Mouse (Mus musculus): ENCODE data around the gene Tex52.

The Tex52 gene

DNA sequence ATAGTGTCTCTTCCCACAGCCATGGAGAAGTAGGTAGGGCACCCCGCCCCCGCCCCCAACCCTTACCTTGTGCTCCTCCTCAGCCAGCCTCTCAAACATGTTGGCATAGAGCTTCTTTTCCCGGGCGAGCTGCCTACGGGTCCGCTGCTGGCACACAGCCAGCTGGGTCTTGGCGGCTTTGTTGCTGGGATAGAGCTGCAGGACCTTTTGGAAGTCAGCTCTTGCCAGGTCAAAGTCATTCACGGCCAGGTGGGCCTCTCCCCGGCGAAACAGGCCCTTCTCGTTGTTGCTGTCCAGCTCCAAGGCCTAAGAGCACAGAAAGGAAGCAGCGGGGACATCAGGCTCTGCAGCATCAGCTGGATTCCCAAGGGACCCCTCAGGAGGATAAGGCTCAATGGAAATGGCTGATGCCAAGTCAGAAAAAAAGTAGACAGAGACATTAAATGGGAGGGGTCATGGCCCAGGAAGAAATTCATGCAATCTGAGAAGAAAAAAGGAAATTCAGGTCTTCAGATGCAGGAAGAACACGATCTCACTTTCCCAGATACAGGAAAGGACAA lies 57.2 kb downstream of the Tex52 start:
- no peak for DNase-seq

DNA sequence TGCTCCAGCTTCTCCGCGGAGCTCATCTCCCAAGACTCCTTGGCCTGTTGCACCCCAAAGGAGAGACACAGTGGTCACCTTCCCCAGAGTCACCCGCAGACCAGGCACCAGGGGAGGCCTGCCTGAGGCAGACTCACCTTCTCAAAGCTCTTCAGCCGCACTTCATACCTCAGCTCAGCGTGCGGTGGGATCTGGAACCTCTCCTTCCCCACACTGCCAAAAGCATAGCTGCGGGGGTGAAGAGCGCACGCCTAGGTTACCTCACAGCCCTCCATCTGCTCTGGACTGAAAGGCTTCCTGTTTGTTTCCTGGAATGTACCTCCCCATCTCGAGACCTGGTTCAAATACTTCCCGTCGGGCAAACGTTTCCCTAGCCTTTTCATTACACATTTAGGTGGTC lies 58.3 kb downstream of the Tex52 start:
- no peak for DNase-seq
